Mouse (Mus musculus): ENCODE data around the gene Psmb11. TPM values are rescaled to one million over a fixed set of nuclear protein-coding genes. Genes with fewer than 3 reads are reported as not detected.

The Psmb11 gene
- polyA plus RNA-seq, 1 experiment from 2014 or later = not detected

GRCm38 (mm10) chr14:54576241-54577088 is 44.8 kb upstream of the Psmb11 start:
- H3K4me3 ChIP-seq (ENCODE audit: low read depth, low read length) = peak overlapping the region; percentile 92
- peak overlapping the region; percentile 76 for H3K4me2 ChIP-seq
- under 1% methylated on average over 84 of the region's 84 CpGs for WGBS
- peak overlapping the region; percentile 95 for H3K27ac ChIP-seq (ENCODE audit: low read depth)
- peaks cover 15% of the 10 kb centered on the region for H3K4me1 ChIP-seq (ENCODE audit: insufficient read depth)
- H3K9me3 ChIP-seq (ENCODE audit: low read depth, low read length) = no peaks in the 10 kb centered on the region
- no peaks in the 10 kb centered on the region for H3K27me3 ChIP-seq (ENCODE audit: insufficient read depth, low read length)
- TF ChIP-seq CTCF (IDR thresholded peaks at IDR 0.05; ENCODE audit: low read depth) = no peak
- peak; percentile 54 for DNase-seq
- 0 out of 2 replicates have a peak, but pooled peaks have one; percentile 0 for ATAC-seq (ENCODE audit: insufficient read depth)
- H3K9ac ChIP-seq = peak overlapping the region; percentile 95
- peaks cover 26% of the 10 kb centered on the region for H3K36me3 ChIP-seq (ENCODE audit: insufficient read depth)

GRCm38 (mm10) chr14:54577089-54577982 is 43.9 kb upstream of the Psmb11 start, which contains the start of gene Ajuba:
TSS of gene Ajuba (minus strand) at chr14:54577558.
- Histone ChIP-seq H3K27me3 (ENCODE audit: insufficient read depth, low read length) (no peaks in the 10 kb centered on the region), H3K4me3 (ENCODE audit: low read depth, low read length) (peak within 1 kb of the TSS; percentile 92), H3K36me3 (ENCODE audit: insufficient read depth) (peaks cover 18% of the 10 kb centered on the region), H3K27ac (ENCODE audit: low read depth) (peak within 1 kb of the TSS; percentile 95), H3K4me2 (peak within 1 kb of the TSS; percentile 76), H3K9me3 (ENCODE audit: low read depth, low read length) (no peaks in the 10 kb centered on the region), H3K4me1 (ENCODE audit: insufficient read depth) (peaks cover 11% of the 10 kb centered on the region), H3K9ac (peak within 1 kb of the TSS; percentile 95)
- WGBS = under 1% methylated on average over 66 of the region's 66 CpGs
- DNase-seq = peak; percentile 95
- no peak for TF ChIP-seq CTCF (IDR thresholded peaks at IDR 0.05; ENCODE audit: low read depth)
- peak; percentile 77 for ATAC-seq (ENCODE audit: insufficient read depth)

GRCm38 (mm10) chr14:54578063-54578462 is 43.2 kb upstream of the Psmb11 start:
- 0% methylated on average over 10 of the region's 10 CpGs for WGBS
- peak overlapping the region; percentile 95 for H3K9ac ChIP-seq
- H3K4me1 ChIP-seq (ENCODE audit: insufficient read depth) = peaks cover 8% of the 10 kb centered on the region
- TF ChIP-seq CTCF (IDR thresholded peaks at IDR 0.05; ENCODE audit: low read depth) = peak; percentile 73
- no peaks in the 10 kb centered on the region for H3K27me3 ChIP-seq (ENCODE audit: insufficient read depth, low read length)
- no peaks in the 10 kb centered on the region for H3K9me3 ChIP-seq (ENCODE audit: low read depth, low read length)
- ATAC-seq (ENCODE audit: insufficient read depth) (peak; percentile 29), DNase-seq (peak; percentile 85)
- H3K4me2 ChIP-seq = peak overlapping the region; percentile 76
- peaks cover 18% of the 10 kb centered on the region for H3K36me3 ChIP-seq (ENCODE audit: insufficient read depth)
- peak overlapping the region; percentile 95 for H3K27ac ChIP-seq (ENCODE audit: low read depth)
- H3K4me3 ChIP-seq (ENCODE audit: low read depth, low read length) = peak overlapping the region; percentile 92

GRCm38 (mm10) chr14:54579638-54580037 is 41.6 kb upstream of the Psmb11 start:
- H3K4me1 ChIP-seq (ENCODE audit: insufficient read depth) = no peaks in the 10 kb centered on the region; the same call in 1 of the 2 replicates
- no peak for ATAC-seq (ENCODE audit: insufficient read depth)
- TF ChIP-seq CTCF (IDR thresholded peaks at IDR 0.05; ENCODE audit: low read depth) = no peak
- no peaks in the 10 kb centered on the region for H3K9me3 ChIP-seq (ENCODE audit: low read depth, low read length)
- H3K36me3 ChIP-seq (ENCODE audit: insufficient read depth) = peaks cover 10% of the 10 kb centered on the region
- H3K27me3 ChIP-seq (ENCODE audit: insufficient read depth, low read length) = no peaks in the 10 kb centered on the region
- H3K4me3 ChIP-seq (ENCODE audit: low read depth, low read length) = no peak overlapping the region
- WGBS = 81% methylated on average over 7 of the region's 7 CpGs
- no peak overlapping the region for H3K9ac ChIP-seq
- H3K4me2 ChIP-seq = no peak overlapping the region
- no peak for DNase-seq
- no peak overlapping the region for H3K27ac ChIP-seq (ENCODE audit: low read depth)

- H3K36me3 ChIP-seq (ENCODE audit: insufficient read depth) = peaks cover 20% of the 10 kb centered on the region
- no peak overlapping the region for H3K9ac ChIP-seq
- H3K4me1 ChIP-seq (ENCODE audit: insufficient read depth) = no peaks in the 10 kb centered on the region; the same call in 1 of the 2 replicates
- H3K9me3 ChIP-seq (ENCODE audit: low read depth, low read length) = no peaks in the 10 kb centered on the region
- whole genome bisulfite sequencing = 87% methylated on average over 9 of the region's 9 CpGs
- DNase-seq = no peak
- no peak for TF ChIP-seq CTCF (IDR thresholded peaks at IDR 0.05; ENCODE audit: low read depth)
- no peak overlapping the region for H3K27ac ChIP-seq (ENCODE audit: low read depth)
- no peak overlapping the region for H3K4me2 ChIP-seq
- no peak overlapping the region for H3K4me3 ChIP-seq (ENCODE audit: low read depth, low read length)
- H3K27me3 ChIP-seq (ENCODE audit: insufficient read depth, low read length) = no peaks in the 10 kb centered on the region
- ATAC-seq (ENCODE audit: insufficient read depth) = no peak
These were observed 38.7 kb upstream of the Psmb11 start for GRCm38 (mm10) chr14:54582536-54582935.

- TF ChIP-seq CTCF (IDR thresholded peaks at IDR 0.05; ENCODE audit: low read depth) = peak; percentile 82
- H3K36me3 ChIP-seq (ENCODE audit: insufficient read depth) = peaks cover 20% of the 10 kb centered on the region
- no peaks in the 10 kb centered on the region for H3K4me1 ChIP-seq (ENCODE audit: insufficient read depth)
- H3K4me3 ChIP-seq (ENCODE audit: low read depth, low read length) = no peak overlapping the region
- ATAC-seq (ENCODE audit: insufficient read depth) = peak; percentile 64; the same call in 1 of the 2 replicates
- no peak overlapping the region for H3K4me2 ChIP-seq
- no peaks in the 10 kb centered on the region for H3K27me3 ChIP-seq (ENCODE audit: insufficient read depth, low read length)
- no peak overlapping the region for H3K27ac ChIP-seq (ENCODE audit: low read depth)
- H3K9me3 ChIP-seq (ENCODE audit: low read depth, low read length) = no peaks in the 10 kb centered on the region
- peak; percentile 88 for DNase-seq
- no peak overlapping the region for H3K9ac ChIP-seq
- WGBS = 28% methylated on average over 7 of the region's 7 CpGs
These were observed 37.4 kb upstream of the Psmb11 start for GRCm38 (mm10) chr14:54583681-54584338.
